Mouse (Mus musculus): ENCODE results near the gene Osbpl8. TPM values are rescaled to one million over a fixed set of nuclear protein-coding genes. Genes with fewer than 3 reads are reported as not detected.

The Osbpl8 gene
- polyA plus RNA-seq, 1 experiment from 2014 or later = 9.8 TPM

- H3K36me3 ChIP-seq (ENCODE audit: control insufficient read depth, insufficient read depth, low read length) = no peaks in the 10 kb centered on the region
- H3K9me3 ChIP-seq (ENCODE audit: control insufficient read depth, low read depth, low read length) = no peaks in the 10 kb centered on the region
- H3K4me3 ChIP-seq (ENCODE audit: low read depth, low read length) = no peak overlapping the region
- H3K4me2 ChIP-seq (replicated peaks; ENCODE audit: low read depth, low read length) = no peak overlapping the region
- 74% methylated on average over 1 of the region's 1 CpGs for WGBS
- ATAC-seq (ENCODE audit: insufficient number of reproducible peaks, insufficient read depth, low FRiP score, low read depth) = no peak
- no peaks in the 10 kb centered on the region for H3K27me3 ChIP-seq (ENCODE audit: control insufficient read depth, insufficient read depth, low read length)
- no peaks in the 10 kb centered on the region for H3K4me1 ChIP-seq (ENCODE audit: control insufficient read depth, insufficient read depth, low read length)
- no peak overlapping the region for H3K9ac ChIP-seq (replicated peaks; ENCODE audit: low read depth, low read length)
- H3K27ac ChIP-seq (ENCODE audit: low read length) = no peak overlapping the region
Measured at GRCm38 (mm10) chr10:111139170-111139569, 25.4 kb upstream of the Osbpl8 start.

GRCm38 (mm10) chr10:111139881-111140280 is 24.7 kb upstream of the Osbpl8 start:
- H3K36me3 ChIP-seq (ENCODE audit: control insufficient read depth, insufficient read depth, low read length) = no peaks in the 10 kb centered on the region
- no peaks in the 10 kb centered on the region for H3K4me1 ChIP-seq (ENCODE audit: control insufficient read depth, insufficient read depth, low read length)
- no peak for ATAC-seq (ENCODE audit: insufficient number of reproducible peaks, insufficient read depth, low FRiP score, low read depth)
- WGBS = 66% methylated on average over 5 of the region's 5 CpGs
- no peak overlapping the region for H3K4me2 ChIP-seq (replicated peaks; ENCODE audit: low read depth, low read length)
- no peaks in the 10 kb centered on the region for H3K27me3 ChIP-seq (ENCODE audit: control insufficient read depth, insufficient read depth, low read length)
- no peak overlapping the region for H3K9ac ChIP-seq (replicated peaks; ENCODE audit: low read depth, low read length)
- no peaks in the 10 kb centered on the region for H3K9me3 ChIP-seq (ENCODE audit: control insufficient read depth, low read depth, low read length)
- no peak overlapping the region for H3K27ac ChIP-seq (ENCODE audit: low read length)
- H3K4me3 ChIP-seq (ENCODE audit: low read depth, low read length) = no peak overlapping the region

DNA sequence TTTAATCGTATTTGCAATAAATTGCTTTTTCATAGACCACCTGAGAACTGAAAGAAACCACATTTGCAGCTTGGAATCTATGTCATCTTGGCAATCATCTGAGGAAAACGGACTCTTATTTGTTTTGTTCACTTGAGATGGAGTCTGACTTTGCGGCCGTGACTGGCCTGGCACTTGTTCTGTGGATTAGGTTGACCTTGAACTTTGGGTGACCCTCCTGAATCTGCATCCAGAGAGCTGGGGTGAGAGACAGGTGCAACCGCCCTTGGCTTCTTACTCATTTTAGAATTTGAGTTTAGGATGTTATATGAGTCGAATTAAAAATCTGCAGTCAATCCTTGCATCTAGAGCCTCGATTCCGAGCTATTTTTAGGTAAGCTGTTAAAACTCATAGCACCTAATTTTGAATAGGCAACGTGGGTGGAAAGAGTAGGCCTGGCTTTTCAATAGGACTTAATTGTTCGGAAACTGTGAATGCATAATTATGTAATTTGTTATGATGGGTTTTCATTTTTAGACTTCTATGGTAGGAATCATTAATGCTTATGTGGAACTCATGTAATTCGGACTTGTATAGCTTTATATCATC is 20.1 kb upstream of the Osbpl8 start:
- H3K27me3 ChIP-seq (ENCODE audit: control insufficient read depth, insufficient read depth, low read length) = no peaks in the 10 kb centered on the region
- no peak for ATAC-seq (ENCODE audit: insufficient number of reproducible peaks, insufficient read depth, low FRiP score, low read depth)
- no peak overlapping the region for H3K27ac ChIP-seq (ENCODE audit: low read length)
- no peaks in the 10 kb centered on the region for H3K9me3 ChIP-seq (ENCODE audit: control insufficient read depth, low read depth, low read length)
- H3K4me2 ChIP-seq (replicated peaks; ENCODE audit: low read depth, low read length) = no peak overlapping the region
- 83% methylated on average over 11 of the region's 11 CpGs for WGBS
- no peaks in the 10 kb centered on the region for H3K4me1 ChIP-seq (ENCODE audit: control insufficient read depth, insufficient read depth, low read length)
- no peaks in the 10 kb centered on the region for H3K36me3 ChIP-seq (ENCODE audit: control insufficient read depth, insufficient read depth, low read length)
- H3K4me3 ChIP-seq (ENCODE audit: low read depth, low read length) = no peak overlapping the region
- no peak overlapping the region for H3K9ac ChIP-seq (replicated peaks; ENCODE audit: low read depth, low read length)

DNA sequence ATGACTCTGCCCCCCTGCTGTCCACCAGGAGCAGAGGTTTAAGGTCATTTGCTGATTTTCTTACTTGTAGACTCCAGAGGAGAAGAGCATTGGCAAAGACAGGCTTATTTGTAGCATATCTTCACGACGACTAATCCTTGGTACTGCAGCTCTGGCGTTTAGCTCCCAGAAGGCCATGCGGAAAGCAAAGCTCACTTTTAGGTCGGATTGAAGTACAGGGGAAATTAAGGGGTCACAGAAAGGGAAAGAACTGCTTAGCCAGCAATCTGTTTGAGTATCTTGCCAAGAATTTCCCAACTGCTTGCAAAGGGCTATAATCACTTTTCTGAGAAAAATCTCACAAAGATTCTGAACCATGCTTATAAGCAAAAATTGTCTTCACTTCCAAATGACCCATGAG is 14.8 kb upstream of the Osbpl8 start:
- ATAC-seq (ENCODE audit: insufficient number of reproducible peaks, insufficient read depth, low FRiP score, low read depth) = no peak
- no peaks in the 10 kb centered on the region for H3K27me3 ChIP-seq (ENCODE audit: control insufficient read depth, insufficient read depth, low read length)
- no peaks in the 10 kb centered on the region for H3K36me3 ChIP-seq (ENCODE audit: control insufficient read depth, insufficient read depth, low read length)
- no peak overlapping the region for H3K4me2 ChIP-seq (replicated peaks; ENCODE audit: low read depth, low read length)
- no peak overlapping the region for H3K4me3 ChIP-seq (ENCODE audit: low read depth, low read length)
- no peak overlapping the region for H3K9ac ChIP-seq (replicated peaks; ENCODE audit: low read depth, low read length)
- H3K9me3 ChIP-seq (ENCODE audit: control insufficient read depth, low read depth, low read length) = no peaks in the 10 kb centered on the region
- no peak overlapping the region for H3K27ac ChIP-seq (ENCODE audit: low read length)
- WGBS = 54% methylated on average over 5 of the region's 5 CpGs
- no peaks in the 10 kb centered on the region for H3K4me1 ChIP-seq (ENCODE audit: control insufficient read depth, insufficient read depth, low read length)

DNA sequence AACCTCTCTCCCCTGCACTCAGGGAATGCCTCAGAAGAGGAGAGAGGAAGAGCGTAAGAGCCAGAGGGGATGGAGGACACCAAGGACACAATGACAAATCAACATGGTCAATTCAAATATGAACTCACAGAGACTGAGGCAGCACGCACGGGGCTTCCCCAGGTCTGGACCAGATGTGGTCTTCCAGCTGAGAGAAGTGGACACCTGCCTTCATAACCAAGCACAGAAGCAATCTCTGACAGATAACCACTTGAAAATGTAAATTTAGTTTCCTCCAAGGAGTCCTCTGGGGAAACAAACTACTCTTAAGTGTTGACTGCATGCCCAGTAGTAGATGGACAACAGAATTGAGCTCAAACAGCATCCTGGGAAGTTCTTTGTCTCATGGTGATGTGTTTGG is 9.5 kb upstream of the Osbpl8 start:
- Histone ChIP-seq H3K9ac (replicated peaks; ENCODE audit: low read depth, low read length) (no peak overlapping the region), H3K4me2 (replicated peaks; ENCODE audit: low read depth, low read length) (no peak overlapping the region), H3K27me3 (ENCODE audit: control insufficient read depth, insufficient read depth, low read length) (no peaks in the 10 kb centered on the region), H3K36me3 (ENCODE audit: control insufficient read depth, insufficient read depth, low read length) (no peaks in the 10 kb centered on the region), H3K4me3 (ENCODE audit: low read depth, low read length) (no peak overlapping the region), H3K4me1 (ENCODE audit: control insufficient read depth, insufficient read depth, low read length) (no peaks in the 10 kb centered on the region), H3K27ac (ENCODE audit: low read length) (no peak overlapping the region), H3K9me3 (ENCODE audit: control insufficient read depth, low read depth, low read length) (no peaks in the 10 kb centered on the region)
- ATAC-seq (ENCODE audit: insufficient number of reproducible peaks, insufficient read depth, low FRiP score, low read depth) = no peak
- WGBS = 91% methylated on average over 3 of the region's 3 CpGs

GRCm38 (mm10) chr10:111155571-111155970 is 9.0 kb upstream of the Osbpl8 start:
- Histone ChIP-seq H3K4me3 (ENCODE audit: low read depth, low read length) (no peak overlapping the region), H3K27me3 (ENCODE audit: control insufficient read depth, insufficient read depth, low read length) (no peaks in the 10 kb centered on the region), H3K36me3 (ENCODE audit: control insufficient read depth, insufficient read depth, low read length) (no peaks in the 10 kb centered on the region), H3K4me2 (replicated peaks; ENCODE audit: low read depth, low read length) (no peak overlapping the region), H3K27ac (ENCODE audit: low read length) (no peak overlapping the region), H3K9ac (replicated peaks; ENCODE audit: low read depth, low read length) (no peak overlapping the region), H3K4me1 (ENCODE audit: control insufficient read depth, insufficient read depth, low read length) (no peaks in the 10 kb centered on the region), H3K9me3 (ENCODE audit: control insufficient read depth, low read depth, low read length) (no peaks in the 10 kb centered on the region)
- no peak for ATAC-seq (ENCODE audit: insufficient number of reproducible peaks, insufficient read depth, low FRiP score, low read depth)
- WGBS = 51% methylated on average over 7 of the region's 7 CpGs

GRCm38 (mm10) chr10:111156394-111157190 is 8.0 kb upstream of the Osbpl8 start:
- no peak for ATAC-seq (ENCODE audit: insufficient number of reproducible peaks, insufficient read depth, low FRiP score, low read depth)
- Histone ChIP-seq H3K27me3 (ENCODE audit: control insufficient read depth, insufficient read depth, low read length) (no peaks in the 10 kb centered on the region), H3K27ac (ENCODE audit: low read length) (no peak overlapping the region), H3K4me3 (ENCODE audit: low read depth, low read length) (no peak overlapping the region), H3K4me1 (ENCODE audit: control insufficient read depth, insufficient read depth, low read length) (no peaks in the 10 kb centered on the region), H3K9me3 (ENCODE audit: control insufficient read depth, low read depth, low read length) (no peaks in the 10 kb centered on the region), H3K9ac (replicated peaks; ENCODE audit: low read depth, low read length) (no peak overlapping the region), H3K4me2 (replicated peaks; ENCODE audit: low read depth, low read length) (no peak overlapping the region), H3K36me3 (ENCODE audit: control insufficient read depth, insufficient read depth, low read length) (no peaks in the 10 kb centered on the region)
- WGBS = 84% methylated on average over 29 of the region's 29 CpGs

DNA sequence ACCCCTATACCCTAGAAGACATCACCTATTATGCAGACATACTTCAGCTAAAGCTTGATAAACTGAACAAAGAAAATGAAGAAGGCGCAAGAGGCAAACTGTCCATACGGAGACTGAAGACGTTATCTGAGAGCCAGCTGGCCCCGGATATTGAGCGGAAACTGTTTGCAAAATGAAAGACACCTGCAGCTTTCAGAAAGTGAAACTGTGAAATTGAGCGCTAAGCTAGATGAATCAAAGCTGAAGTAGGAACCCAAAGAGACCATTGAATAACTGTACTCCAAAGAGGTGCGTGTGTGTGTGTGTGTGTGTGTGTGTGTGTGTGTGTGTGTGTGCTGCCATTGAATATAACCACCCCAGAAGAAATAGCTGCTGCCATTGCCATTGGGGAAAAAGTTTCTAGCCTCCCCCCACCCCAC is 7.3 kb upstream of the Osbpl8 start:
- Histone ChIP-seq H3K9me3 (ENCODE audit: control insufficient read depth, low read depth, low read length) (no peaks in the 10 kb centered on the region), H3K4me2 (replicated peaks; ENCODE audit: low read depth, low read length) (no peak overlapping the region)
- 78% methylated on average over 7 of the region's 7 CpGs for WGBS

More for the DNA sequence above, 7.3 kb upstream of the Osbpl8 start:
- H3K4me1 ChIP-seq (ENCODE audit: control insufficient read depth, insufficient read depth, low read length) = no peaks in the 10 kb centered on the region
- H3K27ac ChIP-seq (ENCODE audit: low read length) = no peak overlapping the region
- H3K4me3 ChIP-seq (ENCODE audit: low read depth, low read length) = no peak overlapping the region
- H3K9ac ChIP-seq (replicated peaks; ENCODE audit: low read depth, low read length) = no peak overlapping the region
- no peaks in the 10 kb centered on the region for H3K27me3 ChIP-seq (ENCODE audit: control insufficient read depth, insufficient read depth, low read length)
- ATAC-seq (ENCODE audit: insufficient number of reproducible peaks, insufficient read depth, low FRiP score, low read depth) = no peak
- no peaks in the 10 kb centered on the region for H3K36me3 ChIP-seq (ENCODE audit: control insufficient read depth, insufficient read depth, low read length)
